Mouse (Mus musculus): ENCODE measurements at regions not wholly inside any gene's neighbourhood (a gene's known extent, or its start where the extent isn't known, plus 50 kb on each side); places are given as distances from the start of the nearest gene placed in this dataset.

- TF ChIP-seq CTCF (IDR thresholded peaks at IDR 0.05; ENCODE audit: low read depth, low read length) = no peak
- TF ChIP-seq TAL1 (conservative IDR thresholded peaks at IDR 0.05; ENCODE audit: low read depth, low read length) = no peak
These were observed 53.2 kb upstream of the Arntl start for GRCm38 (mm10) chr7:113154066-113154465.

Data from G1E (cell line).